Mouse (Mus musculus): ENCODE data around the gene Park7. TPM values are rescaled to one million over a fixed set of nuclear protein-coding genes. Genes with fewer than 3 reads are reported as not detected.

Park7 gene
- polyA plus RNA-seq, 1 experiment = 34.4 TPM

DNA sequence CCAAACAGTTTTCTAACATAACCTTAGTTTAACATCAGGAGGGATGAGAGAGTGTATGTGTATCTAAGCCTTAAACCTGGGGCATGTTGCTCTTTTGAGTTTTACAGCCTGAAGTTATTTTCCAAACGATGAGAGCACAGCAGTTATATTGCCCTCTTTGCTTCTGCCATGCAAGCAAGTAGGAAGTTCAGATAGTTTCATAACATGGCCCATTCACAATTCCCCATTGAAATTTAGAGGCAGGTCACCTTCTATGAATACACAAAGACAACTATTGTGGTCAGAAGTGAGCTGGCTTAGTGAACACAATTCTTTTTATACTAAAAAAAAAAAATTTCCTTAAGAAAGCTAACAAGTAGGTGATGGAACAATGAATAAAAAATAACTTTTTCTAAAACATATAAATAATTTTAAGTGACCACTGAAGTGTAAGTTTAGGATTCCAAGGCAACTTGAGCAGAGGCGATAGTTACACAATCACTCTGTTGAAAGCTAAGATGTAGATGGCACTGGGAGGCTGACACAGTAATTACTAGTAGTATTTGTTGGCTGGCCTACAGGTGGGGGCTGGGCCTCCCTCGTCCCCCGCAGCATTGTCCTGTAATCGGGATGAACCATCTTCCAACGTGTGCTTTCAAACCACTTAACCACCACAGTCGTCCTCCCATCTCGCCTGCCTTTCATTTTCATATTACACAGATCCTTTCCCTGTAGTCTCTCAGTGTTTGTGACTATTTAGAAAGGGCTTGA is 51.4 kb downstream of the Park7 start:
- TF ChIP-seq GATA1 (IDR thresholded peaks at IDR 0.05; ENCODE audit: low read length) (no peak), TAL1 (IDR thresholded peaks at IDR 0.05; ENCODE audit: low read length) (no peak)
- Histone ChIP-seq H3K27me3 (ENCODE audit: control insufficient read depth) (peaks cover 2% of the 10 kb centered on the region; the same call in 1 of the 2 replicates), H3K4me3 (replicated peaks) (no peak overlapping the region), H3K9me3 (ENCODE audit: control insufficient read depth, low read length) (no peaks in the 10 kb centered on the region), H3K4me1 (ENCODE audit: control insufficient read depth) (no peaks in the 10 kb centered on the region), H3K36me3 (ENCODE audit: control insufficient read depth) (peaks cover 11% of the 10 kb centered on the region; the same call in 1 of the 2 replicates)

DNA sequence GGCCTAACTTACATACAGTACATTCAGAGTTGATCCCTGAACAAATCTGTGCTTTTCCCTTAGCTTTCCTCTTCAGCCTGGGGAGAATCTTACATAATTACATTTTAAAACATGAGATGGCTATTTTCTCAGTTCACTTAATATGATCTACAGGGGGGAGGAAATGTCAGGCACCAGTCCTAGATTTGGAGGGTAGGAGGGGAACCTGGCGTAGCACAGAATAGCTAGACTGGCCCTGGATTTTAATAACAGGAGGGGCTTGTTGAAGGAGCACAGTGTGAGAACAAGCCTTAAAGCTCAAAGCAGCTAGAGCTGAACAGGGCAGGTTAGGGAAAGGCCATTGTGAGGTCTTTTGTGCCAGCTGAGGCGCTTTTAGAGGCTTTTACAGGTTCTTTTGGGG is 53.1 kb downstream of the Park7 start:
- no peaks in the 10 kb centered on the region for H3K9me3 ChIP-seq (ENCODE audit: control insufficient read depth, low read length)
- H3K4me3 ChIP-seq (replicated peaks) = no peak overlapping the region
- H3K27me3 ChIP-seq (ENCODE audit: control insufficient read depth) = peaks cover 18% of the 10 kb centered on the region
- no peaks in the 10 kb centered on the region for H3K4me1 ChIP-seq (ENCODE audit: control insufficient read depth)
- TF ChIP-seq TAL1 (IDR thresholded peaks at IDR 0.05; ENCODE audit: low read length) (no peak), GATA1 (IDR thresholded peaks at IDR 0.05; ENCODE audit: low read length) (no peak)
- peaks cover 4% of the 10 kb centered on the region; the same call in 1 of the 2 replicates for H3K36me3 ChIP-seq (ENCODE audit: control insufficient read depth)

DNA sequence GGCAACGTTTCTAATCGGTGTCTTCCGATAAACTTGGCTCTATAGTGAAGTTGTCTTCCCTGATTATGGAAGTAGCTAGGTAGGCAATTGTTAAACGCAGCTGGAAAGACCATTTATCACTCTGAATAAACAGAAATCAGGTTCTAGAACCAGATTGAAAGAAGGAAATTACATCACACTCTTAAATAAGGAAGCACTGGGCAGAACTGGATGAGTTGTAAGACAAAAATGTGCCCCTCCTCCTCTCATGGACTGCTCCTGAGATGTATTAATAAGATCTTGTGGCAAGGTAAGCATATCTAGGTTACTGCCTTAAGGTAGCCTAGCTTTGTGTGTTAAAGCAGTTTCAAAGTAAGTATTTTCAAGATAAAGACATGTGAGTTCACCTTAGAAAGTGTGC is 53.7 kb downstream of the Park7 start:
- no peak overlapping the region for H3K4me3 ChIP-seq (replicated peaks)
- peaks cover 1% of the 10 kb centered on the region; the same call in 1 of the 2 replicates for H3K4me1 ChIP-seq (ENCODE audit: control insufficient read depth)
- H3K9me3 ChIP-seq (ENCODE audit: control insufficient read depth, low read length) = no peaks in the 10 kb centered on the region
- TF ChIP-seq TAL1 (IDR thresholded peaks at IDR 0.05; ENCODE audit: low read length) (no peak), GATA1 (IDR thresholded peaks at IDR 0.05; ENCODE audit: low read length) (no peak)
- H3K36me3 ChIP-seq (ENCODE audit: control insufficient read depth) = no peaks in the 10 kb centered on the region
- peaks cover 25% of the 10 kb centered on the region for H3K27me3 ChIP-seq (ENCODE audit: control insufficient read depth)

DNA sequence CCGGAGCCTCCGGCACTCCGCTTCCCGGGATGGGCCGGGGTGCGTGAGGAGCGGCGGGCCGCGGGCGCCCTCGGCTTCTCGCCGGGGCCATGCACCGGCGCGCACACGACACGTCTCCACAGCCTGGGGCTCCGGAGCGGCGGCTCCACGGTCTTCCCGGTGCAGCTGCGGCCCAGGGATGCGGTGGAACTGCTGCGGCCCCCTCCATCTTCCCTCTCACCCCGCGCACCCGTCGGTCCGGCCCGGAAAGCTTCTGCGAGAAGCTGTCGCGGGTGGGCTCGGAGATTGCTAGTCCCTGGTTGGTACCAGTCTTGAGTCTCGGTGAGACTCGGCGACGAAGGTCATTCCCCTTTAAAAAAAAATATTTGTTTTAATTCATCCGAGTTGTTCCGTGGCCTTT is 58.9 kb downstream of the Park7 start:
- TF ChIP-seq TAL1 (IDR thresholded peaks at IDR 0.05; ENCODE audit: low read length) (no peak), GATA1 (IDR thresholded peaks at IDR 0.05; ENCODE audit: low read length) (no peak)
- H3K4me3 ChIP-seq (replicated peaks) = peak overlapping the region; percentile 61
- peaks cover 6% of the 10 kb centered on the region; the same call in 1 of the 2 replicates for H3K9me3 ChIP-seq (ENCODE audit: control insufficient read depth, low read length)
- H3K36me3 ChIP-seq (ENCODE audit: control insufficient read depth) = no peaks in the 10 kb centered on the region
- peaks cover 15% of the 10 kb centered on the region for H3K4me1 ChIP-seq (ENCODE audit: control insufficient read depth)
- peaks cover 48% of the 10 kb centered on the region for H3K27me3 ChIP-seq (ENCODE audit: control insufficient read depth)

DNA sequence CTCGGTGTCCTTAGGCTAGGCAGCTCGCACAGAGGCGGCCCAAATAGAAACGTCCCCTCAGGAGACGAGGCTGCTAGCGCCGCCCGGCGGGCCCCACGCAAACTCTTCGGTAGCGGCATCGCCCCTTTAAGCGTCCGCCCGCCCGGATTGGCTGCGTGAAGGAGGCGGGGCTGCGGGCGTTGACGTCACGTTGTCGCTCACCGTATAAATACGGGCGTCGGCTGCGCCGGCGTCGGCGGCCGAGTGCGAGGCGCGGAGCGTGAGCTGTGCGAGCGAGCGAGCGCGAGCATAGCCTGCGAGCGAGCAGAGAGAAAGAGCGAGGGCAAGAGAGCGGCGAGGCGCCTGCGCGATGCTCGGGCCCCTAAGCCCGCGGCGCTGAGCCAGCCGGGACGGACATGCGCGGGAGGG is 59.4 kb downstream of the Park7 start:
- Histone ChIP-seq H3K27me3 (ENCODE audit: control insufficient read depth) (peaks cover 48% of the 10 kb centered on the region), H3K4me3 (replicated peaks) (peak overlapping the region; percentile 61), H3K4me1 (ENCODE audit: control insufficient read depth) (peaks cover 15% of the 10 kb centered on the region), H3K36me3 (ENCODE audit: control insufficient read depth) (no peaks in the 10 kb centered on the region), H3K9me3 (ENCODE audit: control insufficient read depth, low read length) (peaks cover 6% of the 10 kb centered on the region; the same call in 1 of the 2 replicates)
- TF ChIP-seq GATA1 (IDR thresholded peaks at IDR 0.05; ENCODE audit: low read length) (no peak), TAL1 (IDR thresholded peaks at IDR 0.05; ENCODE audit: low read length) (no peak)

DNA sequence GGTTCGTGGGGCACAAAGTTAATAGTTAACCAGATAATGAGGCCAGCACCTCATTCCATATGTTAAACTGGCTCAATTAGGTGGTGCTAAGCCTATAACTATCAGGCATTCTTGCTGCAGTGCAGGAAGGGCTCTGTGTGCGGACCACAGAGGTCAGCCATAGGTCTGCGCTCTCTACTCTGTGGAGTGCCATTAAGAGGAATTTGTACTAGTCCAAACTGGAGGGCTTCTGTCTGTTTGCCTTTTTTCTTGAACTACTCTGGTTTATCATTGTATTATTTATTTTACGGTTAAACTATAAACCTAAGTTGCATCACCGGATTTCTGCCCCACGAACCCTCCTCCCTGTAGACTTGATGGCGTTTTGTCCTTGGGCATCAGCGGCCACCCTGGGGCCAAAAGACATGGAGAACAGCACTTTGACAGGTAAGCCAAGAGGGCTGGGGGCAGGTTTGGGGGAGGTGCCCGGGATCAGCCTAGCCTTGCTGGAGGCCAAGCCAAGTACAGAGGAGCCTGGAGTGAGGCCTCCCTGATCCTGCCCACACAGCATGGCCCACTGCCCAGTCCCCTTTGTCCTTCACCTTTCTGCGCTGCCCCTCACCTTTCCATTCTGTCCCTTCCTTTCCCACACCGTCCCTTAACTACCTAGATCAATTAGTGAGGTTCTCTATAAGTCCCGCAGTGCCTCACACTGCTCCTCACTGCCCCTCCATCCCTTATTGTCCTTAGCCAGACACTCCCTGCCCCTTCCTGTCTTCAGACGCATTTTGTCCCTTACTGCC is 60.4 kb downstream of the Park7 start, which contains the start of gene Errfi1:
TSS of gene Errfi1 (plus strand) at position 240 of the 782 bp plus-strand sequence.
- Histone ChIP-seq H3K27me3 (ENCODE audit: control insufficient read depth) (peaks cover 48% of the 10 kb centered on the region), H3K4me3 (replicated peaks) (peak within 1 kb of the TSS; percentile 61), H3K36me3 (ENCODE audit: control insufficient read depth) (no peaks in the 10 kb centered on the region), H3K4me1 (ENCODE audit: control insufficient read depth) (peaks cover 15% of the 10 kb centered on the region), H3K9me3 (ENCODE audit: control insufficient read depth, low read length) (peaks cover 6% of the 10 kb centered on the region; the same call in 1 of the 2 replicates)
- TF ChIP-seq TAL1 (IDR thresholded peaks at IDR 0.05; ENCODE audit: low read length) (no peak), GATA1 (IDR thresholded peaks at IDR 0.05; ENCODE audit: low read length) (no peak)

DNA sequence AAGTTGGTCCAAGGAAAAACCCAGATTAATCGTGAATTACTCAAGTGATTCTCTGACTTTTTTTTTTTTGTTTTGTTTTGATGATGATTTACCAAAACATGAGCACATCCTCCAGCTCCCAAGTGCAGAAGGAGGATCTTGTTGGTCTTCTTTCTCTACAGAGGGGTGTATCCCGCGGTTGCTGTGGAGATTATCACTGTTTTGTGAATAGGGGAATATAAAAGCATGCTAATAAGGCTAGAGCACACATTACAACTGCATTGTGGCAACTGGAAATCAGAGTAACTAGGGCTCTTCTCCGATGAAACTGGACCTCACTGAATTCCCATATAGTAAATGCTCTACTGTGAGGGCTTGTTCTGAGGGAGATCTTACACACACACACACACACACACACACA is 61.8 kb downstream of the Park7 start:
- Histone ChIP-seq H3K4me3 (replicated peaks) (no peak overlapping the region), H3K9me3 (ENCODE audit: control insufficient read depth, low read length) (peaks cover 6% of the 10 kb centered on the region; the same call in 1 of the 2 replicates), H3K27me3 (ENCODE audit: control insufficient read depth) (peaks cover 43% of the 10 kb centered on the region), H3K4me1 (ENCODE audit: control insufficient read depth) (peaks cover 15% of the 10 kb centered on the region), H3K36me3 (ENCODE audit: control insufficient read depth) (no peaks in the 10 kb centered on the region)
- TF ChIP-seq TAL1 (IDR thresholded peaks at IDR 0.05; ENCODE audit: low read length) = no peak
- TF ChIP-seq GATA1 (IDR thresholded peaks at IDR 0.05; ENCODE audit: low read length) = no peak

DNA sequence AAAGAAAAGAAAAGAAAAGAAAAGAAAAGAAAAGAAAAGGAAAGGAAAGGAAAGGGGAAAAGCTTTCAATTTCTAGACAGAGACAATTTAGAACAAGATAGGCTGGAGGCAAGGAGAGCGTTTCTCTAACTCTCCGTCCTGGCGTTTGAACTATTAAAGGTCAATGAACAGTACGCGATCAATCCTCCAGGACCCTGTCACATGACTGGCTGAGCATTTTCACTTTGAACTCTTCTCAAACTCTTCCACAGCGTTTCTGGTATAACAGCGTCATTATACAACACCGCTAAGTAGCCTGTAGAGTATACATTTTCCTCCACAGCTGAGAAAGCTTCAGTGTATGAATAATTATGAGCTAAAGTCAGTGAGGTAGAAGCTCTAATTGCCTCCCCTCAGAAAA is 62.2 kb downstream of the Park7 start:
- TF ChIP-seq TAL1 (IDR thresholded peaks at IDR 0.05; ENCODE audit: low read length) (no peak), GATA1 (IDR thresholded peaks at IDR 0.05; ENCODE audit: low read length) (no peak)
- Histone ChIP-seq H3K27me3 (ENCODE audit: control insufficient read depth) (peaks cover 38% of the 10 kb centered on the region), H3K36me3 (ENCODE audit: control insufficient read depth) (no peaks in the 10 kb centered on the region)

DNA sequence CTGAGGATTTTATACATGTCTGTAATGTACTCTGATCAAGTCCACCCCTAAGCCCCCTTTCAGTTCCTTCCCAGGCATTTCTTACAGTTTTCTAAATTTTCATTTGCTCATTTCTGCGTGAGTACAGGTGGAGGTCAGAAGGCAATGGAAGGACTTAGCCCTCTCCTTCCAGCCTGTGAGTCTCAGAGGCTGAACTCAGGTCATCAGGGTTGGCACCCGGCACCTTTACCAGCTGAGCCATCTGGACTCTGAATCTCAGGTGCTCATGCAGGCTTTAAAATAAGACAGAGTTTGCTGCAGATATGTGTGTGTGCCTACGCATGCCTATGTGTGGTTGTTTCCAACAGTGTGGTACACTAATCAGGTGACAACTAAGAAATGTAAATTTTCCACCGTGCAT is 63.3 kb downstream of the Park7 start:
- Histone ChIP-seq H3K27me3 (ENCODE audit: control insufficient read depth) (peaks cover 27% of the 10 kb centered on the region), H3K9me3 (ENCODE audit: control insufficient read depth, low read length) (peaks cover 6% of the 10 kb centered on the region; the same call in 1 of the 2 replicates), H3K4me3 (replicated peaks) (no peak overlapping the region), H3K36me3 (ENCODE audit: control insufficient read depth) (no peaks in the 10 kb centered on the region), H3K4me1 (ENCODE audit: control insufficient read depth) (peaks cover 15% of the 10 kb centered on the region)
- TF ChIP-seq TAL1 (IDR thresholded peaks at IDR 0.05; ENCODE audit: low read length) (no peak), GATA1 (IDR thresholded peaks at IDR 0.05; ENCODE audit: low read length) (no peak)

More for the DNA sequence above, 62.2 kb downstream of the Park7 start:
- H3K9me3 ChIP-seq (ENCODE audit: control insufficient read depth, low read length) = peaks cover 6% of the 10 kb centered on the region; the same call in 1 of the 2 replicates
- no peak overlapping the region for H3K4me3 ChIP-seq (replicated peaks)
- H3K4me1 ChIP-seq (ENCODE audit: control insufficient read depth) = peaks cover 15% of the 10 kb centered on the region
